Mouse (Mus musculus): Measurements from ENCODE around the gene Stk35. TPM values are rescaled to one million over a fixed set of nuclear protein-coding genes. Genes with fewer than 3 reads are reported as not detected.
"Not testable (repeated sequence)": the region's sequence is repeated elsewhere in the genome, so short reads cannot be mapped to it uniquely, and the experiment has no call there.

Gene Stk35
- polyA plus RNA-seq, 1 experiment from 2014 or later: 16.7 TPM

DNA sequence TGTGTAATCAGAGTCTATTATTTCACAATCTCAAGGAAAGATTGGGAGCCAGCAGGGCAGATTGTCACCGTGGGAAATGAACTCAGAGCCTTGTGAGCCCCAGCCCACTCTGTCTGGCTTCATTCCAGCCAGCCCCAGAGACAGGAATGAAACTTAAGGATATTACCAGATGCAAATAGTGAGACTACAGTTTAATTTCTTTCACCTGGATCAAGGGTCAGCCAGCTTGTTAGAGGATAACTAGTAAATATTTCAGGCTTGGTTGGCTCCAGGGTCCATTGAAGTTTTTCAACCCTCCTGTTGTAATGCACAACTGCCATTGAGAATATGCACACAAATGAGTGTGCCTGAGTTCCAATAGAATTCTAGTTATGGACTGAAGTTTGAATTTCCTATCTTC is 36.6 kb downstream of the Stk35 start:
- Histone ChIP-seq H3K9ac (replicated peaks; ENCODE audit: low read length) (no peak overlapping the region), H3K27me3 (ENCODE audit: control insufficient read depth, insufficient read depth, low read length) (no peaks in the 10 kb centered on the region), H3K9me3 (replicated peaks; ENCODE audit: control insufficient read depth, low read length) (no peaks in the 10 kb centered on the region), H3K27ac (replicated peaks; ENCODE audit: low read depth, low read length) (no peak overlapping the region), H3K4me1 (ENCODE audit: control insufficient read depth, insufficient read depth, low read length) (no peaks in the 10 kb centered on the region), H3K4me2 (ENCODE audit: low read depth, low read length) (no peak overlapping the region), H3K36me3 (replicated peaks; ENCODE audit: control insufficient read depth, insufficient read depth, low read depth, low read length) (no peaks in the 10 kb centered on the region), H3K4me3 (ENCODE audit: low read depth, low read length) (no peak overlapping the region)
- ATAC-seq (replicated peaks; ENCODE audit: insufficient number of reproducible peaks, low FRiP score, low TSS enrichment, low read depth): no peak
- WGBS: 69% methylated on average over 1 of the region's 1 CpGs
- DNase-seq (ENCODE audit: low spot score): no peak

DNA sequence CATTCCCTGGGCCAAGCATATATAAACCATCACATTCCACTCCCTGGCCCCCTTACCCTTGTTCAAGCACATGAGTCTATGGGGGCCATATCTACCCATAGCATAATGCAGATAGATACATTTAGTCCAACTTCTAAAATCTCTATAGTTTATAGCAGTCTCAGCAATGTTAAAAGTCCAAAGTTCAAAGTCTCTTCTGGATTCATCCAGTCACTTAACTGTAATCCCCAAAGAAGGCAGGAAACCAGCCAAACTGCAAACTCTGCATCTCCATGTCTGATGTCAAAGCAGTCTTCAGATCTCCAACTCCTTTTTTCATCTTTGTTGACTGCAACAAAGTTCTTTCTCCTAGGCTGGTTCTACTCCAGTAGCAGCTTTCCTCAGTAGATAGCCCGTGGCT is 38.0 kb downstream of the Stk35 start:
- Histone ChIP-seq H3K4me1 (ENCODE audit: control insufficient read depth, insufficient read depth, low read length) (no peaks in the 10 kb centered on the region), H3K9ac (replicated peaks; ENCODE audit: low read length) (no peak overlapping the region), H3K36me3 (replicated peaks; ENCODE audit: control insufficient read depth, insufficient read depth, low read depth, low read length) (no peaks in the 10 kb centered on the region), H3K27ac (replicated peaks; ENCODE audit: low read depth, low read length) (no peak overlapping the region), H3K9me3 (replicated peaks; ENCODE audit: control insufficient read depth, low read length) (no peaks in the 10 kb centered on the region), H3K4me3 (ENCODE audit: low read depth, low read length) (no peak overlapping the region), H3K4me2 (ENCODE audit: low read depth, low read length) (no peak overlapping the region), H3K27me3 (ENCODE audit: control insufficient read depth, insufficient read depth, low read length) (no peaks in the 10 kb centered on the region)
- 89% methylated on average over 1 of the region's 1 CpGs for WGBS
- DNase-seq (ENCODE audit: low spot score) (no peak), ATAC-seq (replicated peaks; ENCODE audit: insufficient number of reproducible peaks, low FRiP score, low TSS enrichment, low read depth) (no peak)

DNA sequence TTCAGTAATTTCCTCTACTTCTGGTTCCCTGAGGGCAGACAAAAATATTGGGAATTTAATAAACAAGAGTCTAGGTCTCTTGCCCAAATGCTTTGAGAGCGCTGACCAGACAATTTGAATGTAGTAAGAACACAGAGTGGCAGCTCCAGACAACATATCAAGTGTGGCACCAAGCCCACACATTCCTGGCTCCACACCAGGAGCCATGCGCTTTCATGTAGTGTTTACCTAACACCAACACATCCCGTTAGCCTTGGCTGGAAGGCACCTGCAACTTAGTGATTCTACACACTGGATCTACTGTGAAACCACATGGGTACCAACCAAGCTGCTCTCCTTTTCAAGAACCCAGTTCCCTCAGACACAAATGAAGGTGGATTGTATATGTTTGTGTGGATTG is 45.5 kb downstream of the Stk35 start:
- no peaks in the 10 kb centered on the region for H3K4me1 ChIP-seq (ENCODE audit: control insufficient read depth, insufficient read depth, low read length)
- 85% methylated on average over 3 of the region's 3 CpGs for WGBS
- no peak overlapping the region for H3K4me3 ChIP-seq (ENCODE audit: low read depth, low read length)
- no peaks in the 10 kb centered on the region for H3K9me3 ChIP-seq (replicated peaks; ENCODE audit: control insufficient read depth, low read length)
- H3K36me3 ChIP-seq (replicated peaks; ENCODE audit: control insufficient read depth, insufficient read depth, low read depth, low read length): no peaks in the 10 kb centered on the region
- no peak overlapping the region for H3K9ac ChIP-seq (replicated peaks; ENCODE audit: low read length)
- no peak for DNase-seq (ENCODE audit: low spot score)
- H3K27me3 ChIP-seq (ENCODE audit: control insufficient read depth, insufficient read depth, low read length): no peaks in the 10 kb centered on the region
- no peak overlapping the region for H3K4me2 ChIP-seq (ENCODE audit: low read depth, low read length)
- ATAC-seq (replicated peaks; ENCODE audit: insufficient number of reproducible peaks, low FRiP score, low TSS enrichment, low read depth): no peak
- H3K27ac ChIP-seq (replicated peaks; ENCODE audit: low read depth, low read length): no peak overlapping the region

DNA sequence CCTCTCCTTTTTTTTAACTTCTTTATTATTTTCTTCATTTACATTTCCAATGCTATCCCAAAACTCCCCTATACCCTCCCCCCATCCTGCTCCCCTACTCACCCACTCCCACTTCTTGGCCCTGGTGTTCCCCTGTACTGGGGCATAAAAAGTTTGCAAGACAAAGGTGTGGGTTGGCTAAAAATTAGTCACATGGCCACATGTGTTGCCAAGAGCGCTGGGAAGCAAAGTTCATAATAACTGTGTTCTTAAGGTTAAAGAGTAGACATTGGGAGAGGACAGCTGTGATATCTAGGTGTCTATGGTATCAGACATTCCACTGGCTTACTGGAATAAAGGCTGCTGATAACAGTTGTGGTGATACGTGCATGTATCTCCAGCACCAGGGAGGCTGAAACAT is 46.2 kb downstream of the Stk35 start:
- no peak for ATAC-seq (replicated peaks; ENCODE audit: insufficient number of reproducible peaks, low FRiP score, low TSS enrichment, low read depth)
- WGBS: 96% methylated on average over 2 of the region's 2 CpGs
- H3K36me3 ChIP-seq (replicated peaks; ENCODE audit: control insufficient read depth, insufficient read depth, low read depth, low read length): no peaks in the 10 kb centered on the region
- H3K27ac ChIP-seq (replicated peaks; ENCODE audit: low read depth, low read length): no peak overlapping the region
- no peak for DNase-seq (ENCODE audit: low spot score)
- no peaks in the 10 kb centered on the region for H3K27me3 ChIP-seq (ENCODE audit: control insufficient read depth, insufficient read depth, low read length)
- H3K9me3 ChIP-seq (replicated peaks; ENCODE audit: control insufficient read depth, low read length): no peaks in the 10 kb centered on the region
- no peak overlapping the region for H3K4me2 ChIP-seq (ENCODE audit: low read depth, low read length)
- H3K4me3 ChIP-seq (ENCODE audit: low read depth, low read length): no peak overlapping the region
- H3K4me1 ChIP-seq (ENCODE audit: control insufficient read depth, insufficient read depth, low read length): no peaks in the 10 kb centered on the region
- H3K9ac ChIP-seq (replicated peaks; ENCODE audit: low read length): no peak overlapping the region

DNA sequence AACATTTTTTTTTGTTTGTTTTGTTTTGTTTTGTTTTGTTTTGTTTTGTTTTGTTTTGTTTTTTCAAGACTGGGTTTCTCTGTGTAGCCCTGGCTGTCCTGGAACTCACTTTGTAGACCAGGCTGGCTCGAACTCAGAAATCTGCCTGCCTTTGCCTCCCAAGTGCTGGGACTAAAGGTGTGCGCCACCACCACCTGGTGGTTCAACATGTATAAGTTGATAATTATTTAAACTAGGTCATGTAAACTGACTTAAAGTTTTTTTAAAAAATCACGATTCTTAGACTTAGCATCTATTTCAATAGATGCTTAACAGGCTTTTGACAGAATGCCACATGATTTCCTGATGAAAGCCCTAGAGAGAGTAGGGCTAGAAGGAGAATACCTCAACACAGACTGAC is 48.8 kb downstream of the Stk35 start:
- not testable (repeated sequence) for H3K4me3 ChIP-seq (ENCODE audit: low read depth, low read length); H3K27me3 ChIP-seq (ENCODE audit: control insufficient read depth, insufficient read depth, low read length); H3K9ac ChIP-seq (replicated peaks; ENCODE audit: low read length); ATAC-seq (replicated peaks; ENCODE audit: insufficient number of reproducible peaks, low FRiP score, low TSS enrichment, low read depth); H3K9me3 ChIP-seq (replicated peaks; ENCODE audit: control insufficient read depth, low read length); H3K4me1 ChIP-seq (ENCODE audit: control insufficient read depth, insufficient read depth, low read length); H3K36me3 ChIP-seq (replicated peaks; ENCODE audit: control insufficient read depth, insufficient read depth, low read depth, low read length); DNase-seq (ENCODE audit: low spot score); H3K27ac ChIP-seq (replicated peaks; ENCODE audit: low read depth, low read length); H3K4me2 ChIP-seq (ENCODE audit: low read depth, low read length)
- WGBS: 82% methylated on average over 3 of the region's 3 CpGs

- 87% methylated on average over 4 of the region's 4 CpGs for WGBS
- no peaks in the 10 kb centered on the region for H3K27me3 ChIP-seq (ENCODE audit: control insufficient read depth, insufficient read depth, low read length)
- ATAC-seq (replicated peaks; ENCODE audit: insufficient number of reproducible peaks, low FRiP score, low TSS enrichment, low read depth): no peak
Measured at GRCm38 (mm10) chr2:129851512-129851911, 51.2 kb downstream of the Stk35 start.

DNA sequence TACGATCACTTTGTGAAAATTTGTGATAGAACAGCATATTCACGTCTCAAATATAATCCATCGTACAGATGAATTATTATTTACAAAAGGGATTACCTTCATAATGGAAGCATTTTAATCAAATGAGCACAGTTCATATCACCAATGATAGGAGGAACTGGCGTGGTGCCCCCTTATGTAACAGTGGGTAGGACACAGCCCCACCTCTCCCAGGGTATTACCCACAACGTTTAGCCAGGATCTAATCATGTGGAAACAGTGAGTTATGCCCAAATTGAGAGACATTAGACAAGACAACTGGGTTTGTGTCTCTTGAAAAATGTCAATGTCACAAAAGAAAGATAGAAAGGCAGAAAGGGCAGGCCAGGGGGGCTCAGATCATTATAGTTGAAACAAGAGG is 62.9 kb downstream of the Stk35 start:
- ATAC-seq (replicated peaks; ENCODE audit: insufficient number of reproducible peaks, low FRiP score, low TSS enrichment, low read depth) (no peak), DNase-seq (ENCODE audit: low spot score) (no peak)
- no peak overlapping the region for H3K4me3 ChIP-seq (ENCODE audit: low read depth, low read length)
- no peak overlapping the region for H3K9ac ChIP-seq (replicated peaks; ENCODE audit: low read length)
- H3K4me2 ChIP-seq (ENCODE audit: low read depth, low read length): no peak overlapping the region
- 88% methylated on average over 5 of the region's 5 CpGs for WGBS
- no peak overlapping the region for H3K27ac ChIP-seq (replicated peaks; ENCODE audit: low read depth, low read length)
- H3K36me3 ChIP-seq (replicated peaks; ENCODE audit: control insufficient read depth, insufficient read depth, low read depth, low read length): no peaks in the 10 kb centered on the region
- no peaks in the 10 kb centered on the region for H3K9me3 ChIP-seq (replicated peaks; ENCODE audit: control insufficient read depth, low read length)
- no peaks in the 10 kb centered on the region for H3K4me1 ChIP-seq (ENCODE audit: control insufficient read depth, insufficient read depth, low read length)
- no peaks in the 10 kb centered on the region for H3K27me3 ChIP-seq (ENCODE audit: control insufficient read depth, insufficient read depth, low read length)

More at GRCm38 (mm10) chr2:129851512-129851911, 51.2 kb downstream of the Stk35 start:
- Histone ChIP-seq H3K36me3 (replicated peaks; ENCODE audit: control insufficient read depth, insufficient read depth, low read depth, low read length) (no peaks in the 10 kb centered on the region), H3K4me1 (ENCODE audit: control insufficient read depth, insufficient read depth, low read length) (no peaks in the 10 kb centered on the region), H3K9me3 (replicated peaks; ENCODE audit: control insufficient read depth, low read length) (no peaks in the 10 kb centered on the region), H3K4me2 (ENCODE audit: low read depth, low read length) (no peak overlapping the region), H3K9ac (replicated peaks; ENCODE audit: low read length) (no peak overlapping the region), H3K27ac (replicated peaks; ENCODE audit: low read depth, low read length) (no peak overlapping the region), H3K4me3 (ENCODE audit: low read depth, low read length) (no peak overlapping the region)
- no peak for DNase-seq (ENCODE audit: low spot score)

GRCm38 (mm10) chr2:129864958-129865357 is 64.6 kb downstream of the Stk35 start:
- Histone ChIP-seq H3K27me3 (ENCODE audit: control insufficient read depth, insufficient read depth, low read length) (no peaks in the 10 kb centered on the region), H3K9me3 (replicated peaks; ENCODE audit: control insufficient read depth, low read length) (no peaks in the 10 kb centered on the region), H3K4me3 (ENCODE audit: low read depth, low read length) (no peak overlapping the region), H3K9ac (replicated peaks; ENCODE audit: low read length) (no peak overlapping the region), H3K27ac (replicated peaks; ENCODE audit: low read depth, low read length) (no peak overlapping the region), H3K36me3 (replicated peaks; ENCODE audit: control insufficient read depth, insufficient read depth, low read depth, low read length) (no peaks in the 10 kb centered on the region), H3K4me2 (ENCODE audit: low read depth, low read length) (no peak overlapping the region), H3K4me1 (ENCODE audit: control insufficient read depth, insufficient read depth, low read length) (no peaks in the 10 kb centered on the region)
- ATAC-seq (replicated peaks; ENCODE audit: insufficient number of reproducible peaks, low FRiP score, low TSS enrichment, low read depth) (no peak; the same call in 1 of the 2 replicates), DNase-seq (ENCODE audit: low spot score) (no peak)
- WGBS: 77% methylated on average over 3 of the region's 3 CpGs

Measured in embryonic facial prominence, embryonic 11.5 days (tissue).